Mouse (Mus musculus) megakaryocyte progenitor cell, adult 5-6 weeks (primary cell): ENCODE data around the gene D330045A20Rik. TPM values are rescaled to one million over a fixed set of nuclear protein-coding genes. Genes with fewer than 3 reads are reported as not detected.
A peak's percentile ranks its signal among the peaks of the same experiment; 100 is the strongest.
"Not testable (repeated sequence)": the region's sequence is repeated elsewhere in the genome, so short reads cannot be mapped to it uniquely, and the experiment has no call there.

Source experiments
- ATAC-seq: replicated peaks from 2 replicates; pipeline ENCODE4 v1.8.0; 2016; ENCODE audit warnings: mild to moderate bottlenecking, moderate TSS enrichment, inconsistent platforms; ENCODE audit not compliant: poor library complexity
- total RNA-seq, 2 experiments: library from RNA; stranded (forward) in 1 of 2; stranded (reverse) in 1 of 2; fragments of 157-497, 149-512 nt in 1 of 2; fragments of 200-1000 nt in 1 of 2; gene quantifications; 2 replicates each; pipeline versions ENCODE4 v1.2.3 to v1.2.4; 2015 to 2017

Gene D330045A20Rik
- 0.59 and 0.81 TPM in 2 replicates for total RNA-seq (2015)
- total RNA-seq (2017) = 0.37 and 2.0 TPM in 2 replicates

DNA sequence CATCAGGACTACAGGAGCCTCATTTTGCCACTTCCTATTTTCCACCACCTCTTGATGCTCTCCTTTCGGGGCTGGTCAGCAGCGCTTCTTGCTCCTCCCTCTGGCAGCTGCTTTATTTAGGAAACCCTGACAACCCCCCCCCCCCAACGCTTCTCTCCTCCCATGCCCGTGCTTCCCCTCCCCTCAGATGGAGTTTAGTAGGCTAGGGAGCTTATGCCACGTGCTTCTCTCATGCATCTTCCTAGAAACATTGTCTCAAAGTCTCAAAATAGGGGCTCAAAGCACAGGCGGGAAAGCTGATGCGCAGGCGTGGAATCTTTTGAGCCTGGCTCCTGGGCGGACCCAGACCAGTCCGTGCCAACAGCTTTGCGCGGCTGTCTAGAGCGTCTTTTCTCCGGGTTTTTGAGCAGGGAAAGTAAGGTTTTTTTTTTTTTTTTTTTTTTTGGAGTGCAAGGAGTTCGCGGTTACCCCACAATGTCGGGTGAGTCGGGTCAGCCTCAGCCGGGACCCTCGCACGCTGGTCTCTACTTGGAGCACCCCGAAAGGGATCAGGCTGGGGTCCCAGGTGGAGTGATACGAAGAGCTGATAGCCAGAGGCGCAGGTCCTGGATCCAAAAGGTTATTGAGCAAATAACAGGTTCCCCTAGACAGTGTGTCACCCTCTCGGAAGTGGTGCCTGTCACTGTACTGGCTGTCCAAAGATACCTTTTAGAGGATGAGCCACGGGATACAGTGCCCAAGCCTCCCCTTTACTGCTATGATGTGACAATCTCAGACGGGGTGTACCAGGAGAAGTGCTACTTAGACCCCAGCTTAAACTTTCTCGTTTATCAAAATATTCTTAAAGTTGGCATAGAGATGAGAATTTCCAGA, at the start of gene D330045A20Rik:
TSS of gene D330045A20Rik (plus strand) at position 346 of the 873 bp plus-strand sequence.
- peak; percentile 86 for ATAC-seq

GRCm38 (mm10) chrX:139432550-139432949, 47.6 kb upstream of the D330045A20Rik start:
- peak; percentile 96 for ATAC-seq

GRCm38 (mm10) chrX:139435202-139435601, 45.0 kb upstream of the D330045A20Rik start:
- no peak for ATAC-seq

DNA sequence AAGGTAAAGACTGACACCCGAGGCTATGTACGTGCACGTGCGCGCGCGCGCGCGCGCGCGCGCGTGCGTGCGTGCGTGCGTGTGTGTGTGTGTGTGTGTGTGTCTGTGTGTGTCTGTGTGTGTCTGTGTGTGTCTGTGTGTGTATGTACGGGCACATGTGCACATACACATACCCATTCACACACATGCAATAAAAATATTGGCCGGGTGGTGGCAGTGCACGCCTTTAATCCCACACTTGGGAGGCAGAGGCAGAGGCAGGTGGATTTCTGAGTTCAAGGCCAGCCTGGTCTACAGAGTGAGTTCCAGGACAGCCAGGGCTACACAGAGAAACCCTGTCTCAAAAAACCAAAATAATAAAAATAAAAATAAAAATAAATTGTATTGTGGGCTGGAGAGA, 39.1 kb upstream of the D330045A20Rik start:
- not testable (repeated sequence) for ATAC-seq

DNA sequence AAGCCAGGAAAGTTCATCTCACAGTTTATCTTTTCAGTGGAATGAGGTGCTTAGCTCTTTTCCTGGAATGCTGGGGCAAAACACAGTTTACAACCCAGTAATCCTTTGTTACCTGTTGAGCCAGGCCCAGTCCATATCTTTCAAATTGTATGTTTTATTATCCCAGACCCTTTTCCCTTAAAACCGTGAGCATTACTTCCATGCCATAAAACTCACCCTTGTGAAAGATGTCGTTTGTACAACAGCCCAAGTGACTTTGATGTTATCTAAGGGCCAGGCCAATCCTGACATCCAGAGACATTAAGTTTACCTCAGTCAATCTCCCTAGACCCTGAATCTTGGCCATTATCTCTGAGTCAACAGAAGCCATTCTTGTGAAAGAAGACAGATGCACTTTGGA, 23.4 kb upstream of the D330045A20Rik start:
- ATAC-seq = no peak

- no peak for ATAC-seq
Measured at GRCm38 (mm10) chrX:139482083-139482482, 1.9 kb downstream of the D330045A20Rik start.

DNA sequence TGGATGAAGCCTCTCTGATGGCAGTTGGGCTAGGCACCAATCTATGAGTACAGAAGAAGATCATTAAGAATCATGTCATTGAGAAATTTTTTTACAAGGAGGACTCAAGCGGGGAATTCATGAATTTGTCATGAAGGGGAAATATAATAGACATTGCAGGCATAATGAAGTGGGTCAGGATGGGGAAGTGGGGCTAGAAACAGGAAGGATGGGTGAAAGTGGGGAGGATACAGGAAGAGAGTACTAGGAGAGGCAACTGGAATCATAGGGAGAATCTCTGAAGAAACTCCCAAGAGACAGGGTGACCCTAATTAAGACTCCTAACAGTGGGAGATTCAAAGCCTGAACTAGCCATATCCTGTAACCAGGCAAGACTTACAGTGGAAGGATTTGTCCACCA, 4.8 kb downstream of the D330045A20Rik start:
- ATAC-seq = peak; percentile 46; the same call in 1 of the 2 replicates

DNA sequence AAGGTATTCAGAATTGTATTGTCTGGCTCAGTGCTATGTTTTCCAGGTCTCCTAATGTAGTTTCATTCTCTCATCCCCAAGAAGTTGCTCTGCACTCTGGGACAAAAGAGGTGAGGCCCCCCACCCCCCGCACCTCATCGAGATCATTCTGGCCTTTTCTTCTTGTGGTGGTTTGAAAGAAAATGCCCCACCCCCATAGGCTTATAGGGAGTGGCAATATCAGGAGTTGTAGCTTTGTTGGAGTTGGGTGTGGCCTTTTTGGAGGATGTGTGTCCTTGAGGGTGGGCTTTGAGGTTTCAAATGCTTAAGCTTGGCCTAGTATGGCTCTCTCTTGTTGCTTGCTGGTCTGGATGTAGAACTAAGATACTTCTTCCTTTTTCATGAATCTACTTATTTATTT, 36.0 kb downstream of the D330045A20Rik start:
- ATAC-seq = no peak

- no peak for ATAC-seq
Measured at GRCm38 (mm10) chrX:139519251-139519650, 39.1 kb downstream of the D330045A20Rik start.

- no peak for ATAC-seq
Measured at GRCm38 (mm10) chrX:139524303-139525091, 44.3 kb downstream of the D330045A20Rik start.

- peak; percentile 87 for ATAC-seq
Measured at GRCm38 (mm10) chrX:139525724-139526123, 45.6 kb downstream of the D330045A20Rik start.

- 0 out of 2 replicates have a peak, but pooled peaks have one; percentile 23 for ATAC-seq
Measured at GRCm38 (mm10) chrX:139526984-139527383, 46.8 kb downstream of the D330045A20Rik start.

- ATAC-seq = no peak
Measured at GRCm38 (mm10) chrX:139529678-139530077, 49.5 kb downstream of the D330045A20Rik start.

DNA sequence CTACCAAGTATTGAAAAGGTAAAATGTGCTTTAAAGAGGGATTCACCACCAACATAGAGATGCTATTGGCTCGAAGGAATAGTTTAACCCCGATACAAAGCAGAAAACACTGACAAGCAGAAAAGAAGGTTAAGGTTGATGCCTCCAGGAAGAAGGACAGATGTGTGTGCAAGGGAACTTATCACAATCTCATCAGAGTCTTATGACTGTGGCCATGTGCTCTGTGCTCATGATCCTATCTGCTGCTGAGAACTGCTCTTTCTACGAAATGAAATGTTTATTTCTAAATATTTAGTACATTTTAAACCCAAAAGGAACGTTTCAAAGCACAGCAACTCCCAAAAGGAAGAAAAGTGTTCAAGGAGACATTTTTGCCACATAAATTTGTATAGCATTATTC, 52.1 kb downstream of the D330045A20Rik start:
- ATAC-seq = no peak

DNA sequence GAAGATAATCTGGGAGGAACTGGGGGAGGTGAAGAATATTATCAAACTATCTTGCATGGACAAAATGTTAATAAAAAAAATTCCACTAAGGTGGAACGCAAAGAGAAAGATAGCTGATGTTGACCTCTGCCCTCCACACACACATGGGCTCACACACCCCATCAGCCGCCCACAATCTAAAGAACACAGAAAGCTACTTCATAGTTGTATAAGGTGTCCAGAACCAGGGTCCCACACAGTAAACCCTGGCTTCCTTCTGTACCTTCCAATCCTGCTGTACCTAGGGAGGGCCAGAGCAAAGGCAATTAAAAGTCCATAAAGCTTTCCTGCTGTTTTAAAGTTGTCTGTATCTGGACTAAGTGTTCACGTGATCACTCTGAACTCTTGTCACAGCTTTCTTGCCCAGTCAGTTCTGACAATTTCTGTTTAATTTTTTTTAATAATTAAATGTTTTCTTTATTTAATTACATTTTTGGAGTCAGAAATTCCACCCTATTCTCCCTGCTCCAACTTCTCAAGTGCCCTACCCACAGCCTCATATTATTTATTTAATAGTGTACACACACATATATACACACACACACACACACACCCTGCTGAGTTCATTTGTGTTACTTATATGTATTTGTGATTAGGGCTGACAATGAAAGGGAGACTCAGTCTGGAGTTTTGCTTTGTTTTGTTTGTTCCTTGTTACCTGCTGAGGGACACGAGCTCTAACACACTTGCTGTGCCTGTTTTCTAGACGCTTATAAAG, 57.7 kb downstream of the D330045A20Rik start:
- ATAC-seq = no peak

DNA sequence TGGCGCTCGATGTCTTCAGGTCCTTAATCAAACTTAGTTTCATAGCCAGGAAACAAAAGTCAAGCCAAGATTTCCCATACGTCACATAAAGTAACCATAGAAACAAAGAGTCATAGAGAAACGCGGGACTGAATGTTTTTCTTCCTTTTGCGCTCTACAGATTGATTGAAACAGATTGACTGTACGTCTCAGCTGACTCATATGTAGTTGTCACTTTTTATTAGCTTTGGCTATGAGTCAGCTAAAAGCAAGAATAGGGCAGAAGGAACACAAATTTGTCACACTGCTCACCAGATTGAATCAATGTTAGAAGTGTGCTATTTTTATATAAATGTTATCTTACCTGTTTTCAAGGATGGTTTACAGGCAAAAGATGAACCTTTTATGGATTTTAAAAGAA, 63.6 kb downstream of the D330045A20Rik start:
- ATAC-seq = no peak

- peak; percentile 97 for ATAC-seq
Measured at GRCm38 (mm10) chrX:139550456-139550855, 70.3 kb downstream of the D330045A20Rik start.

DNA sequence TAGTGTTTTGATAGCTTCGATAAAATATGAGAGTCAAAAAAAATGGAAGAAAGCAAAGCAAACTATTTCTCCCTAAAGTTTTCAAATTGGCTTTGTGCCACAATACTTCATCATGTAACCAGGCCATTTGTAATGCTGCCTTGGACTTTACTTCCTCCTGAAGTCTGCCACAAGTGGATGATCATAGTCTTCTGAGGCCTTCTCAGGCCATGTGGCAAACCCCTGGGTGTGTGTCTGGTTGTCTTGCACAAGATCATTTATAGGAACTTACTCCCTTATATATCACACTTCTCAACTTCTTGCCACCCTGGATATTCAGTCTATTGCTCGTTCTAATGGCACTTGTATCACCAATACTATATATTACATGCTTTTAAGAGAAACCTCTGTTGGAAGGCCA, 71.9 kb downstream of the D330045A20Rik start:
- peak; percentile 96 for ATAC-seq

GRCm38 (mm10) chrX:139562255-139562924, 82.2 kb downstream of the D330045A20Rik start:
- ATAC-seq = no peak; the same call in 1 of the 2 replicates

DNA sequence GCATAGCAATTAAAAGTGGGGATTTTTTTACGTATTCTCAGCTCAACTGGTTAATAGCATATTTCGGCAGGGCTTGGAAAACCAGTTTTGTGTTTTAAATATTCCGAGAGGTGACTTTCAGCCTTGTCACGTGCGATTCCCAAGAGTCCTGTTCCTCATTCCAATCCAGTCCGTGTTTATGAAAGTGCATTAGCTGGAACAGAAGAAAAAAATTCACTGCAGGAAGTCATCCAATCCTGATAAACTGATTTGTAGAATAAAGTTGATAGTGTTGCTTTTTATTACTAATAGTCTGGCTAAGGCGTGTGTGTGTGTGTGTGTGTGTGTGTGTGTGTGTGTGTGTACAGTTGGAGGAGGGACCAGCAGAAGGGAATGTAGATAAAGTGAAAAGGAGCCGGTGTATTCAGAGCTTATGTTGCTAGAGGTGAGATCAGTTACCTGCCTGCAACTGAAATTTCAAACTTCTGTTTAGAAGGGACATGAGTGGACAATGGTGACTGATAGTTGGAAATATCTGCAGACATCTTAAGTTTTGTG, 82.8 kb downstream of the D330045A20Rik start, which contains the start of gene Rnf128:
TSS of gene Rnf128 (plus strand) at position 392 of the 537 bp plus-strand sequence.
- ATAC-seq = no peak
